Mouse (Mus musculus) ES-E14 (cell line): ENCODE data around the gene Gm21970. TPM values are rescaled to one million over a fixed set of nuclear protein-coding genes. Genes with fewer than 3 reads are reported as not detected.

Experiments used
- DNase-seq: peaks from one replicate; pipeline ENCODE4 v3.0.0-alpha.2; 2013; ENCODE audit warnings: low read depth, low spot score
- H3K27ac ChIP-seq: 2 replicates; pipeline ENCODE4 v1.5.1; 2012; ENCODE audit warnings: low read depth, mild to moderate bottlenecking, low read length, moderate library complexity, mixed read lengths; ENCODE audit not compliant: poor library complexity, insufficient read depth, severe bottlenecking
- H3K36me3 ChIP-seq: 2 replicates; pipeline ENCODE4 v1.6.1; 2012; ENCODE audit warnings: mild to moderate bottlenecking, low read length, moderate library complexity, mixed read lengths; ENCODE audit not compliant: control insufficient read depth, poor library complexity, insufficient read depth, severe bottlenecking
- H3K4me1 ChIP-seq, 2 experiments: fragments of 150-350 bp in 1 of 2; sonication (generic) in 1 of 2; 2 replicates each; pipeline ENCODE4 v1.6.1; 2012; ENCODE audit warnings: low read length in 2 of 2, mild to moderate bottlenecking in 1 of 2, mixed read lengths in 1 of 2; ENCODE audit not compliant: control insufficient read depth in 2 of 2, insufficient read depth in 2 of 2, poor library complexity in 1 of 2
- H3K4me3 ChIP-seq, 2 experiments: fragments of 150-350 bp in 1 of 2; sonication (generic) in 1 of 2; 2 replicates each; pipeline ENCODE4 v1.5.1; 2012; ENCODE audit warnings: low read length in 2 of 2, low read depth in 1 of 2, mild to moderate bottlenecking in 1 of 2, mixed read lengths in 1 of 2; ENCODE audit not compliant: insufficient read depth in 1 of 2, poor library complexity in 1 of 2, severe bottlenecking in 1 of 2
- H3K9ac ChIP-seq: 2 replicates; pipeline ENCODE4 v1.6.1; 2012; ENCODE audit warnings: low read depth, mild to moderate bottlenecking, low read length, mixed read lengths; ENCODE audit not compliant: poor library complexity, insufficient read depth, severe bottlenecking
- H3K9me3 ChIP-seq: fragments of 150-350 bp; sonication (generic); 2 replicates; pipeline ENCODE4 v1.6.1; 2012; ENCODE audit warnings: low read depth, mild to moderate bottlenecking, low read length; ENCODE audit not compliant: control insufficient read depth, insufficient read depth
- CHD2 ChIP-seq: IDR thresholded peaks from 2 replicates; pipeline ENCODE4 v1.6.1; 2014; ENCODE audit warnings: mild to moderate bottlenecking, low read depth, low read length, inconsistent platforms
- HCFC1 ChIP-seq: IDR thresholded peaks from 2 replicates; pipeline ENCODE4 v1.6.1; 2012; ENCODE audit warnings: low read length, inconsistent platforms, borderline replicate concordance; ENCODE audit not compliant: insufficient read depth
- MAFK ChIP-seq: IDR thresholded peaks from 2 replicates; pipeline ENCODE4 v1.6.1; 2014; ENCODE audit warnings: mild to moderate bottlenecking, low read depth, low read length, inconsistent platforms; ENCODE audit not compliant: insufficient read depth
- ZC3H11A ChIP-seq: IDR thresholded peaks from 2 replicates; pipeline ENCODE4 v1.6.1; 2012; ENCODE audit warnings: low read depth, mild to moderate bottlenecking, inconsistent platforms, low read length, borderline replicate concordance
- ZNF384 ChIP-seq: IDR thresholded peaks from 2 replicates; pipeline ENCODE4 v1.6.1; 2012; ENCODE audit warnings: low read depth, low read length, inconsistent platforms
- in situ Hi-C, 2 experiments: fragments of 600-800 bp; cut with MboI; formaldehyde crosslinking; loops; one replicate each; pipeline ENCODE4 v1.15.1; 2025; ENCODE audit warnings: low sequenced_read_pairs in 2 of 2, inconsistent platforms in 1 of 2; ENCODE audit not compliant: unreplicated experiment in 2 of 2
- total RNA-seq: library from RNA; depleted of rRNA; stranded (reverse); fragments of 300-350 nt; gene quantifications from 2 replicates; pipeline ENCODE4 v1.2.3, GENCODE M21; 2012

Gene Gm21970
- total RNA-seq, 1 experiment, result not detected

DNA sequence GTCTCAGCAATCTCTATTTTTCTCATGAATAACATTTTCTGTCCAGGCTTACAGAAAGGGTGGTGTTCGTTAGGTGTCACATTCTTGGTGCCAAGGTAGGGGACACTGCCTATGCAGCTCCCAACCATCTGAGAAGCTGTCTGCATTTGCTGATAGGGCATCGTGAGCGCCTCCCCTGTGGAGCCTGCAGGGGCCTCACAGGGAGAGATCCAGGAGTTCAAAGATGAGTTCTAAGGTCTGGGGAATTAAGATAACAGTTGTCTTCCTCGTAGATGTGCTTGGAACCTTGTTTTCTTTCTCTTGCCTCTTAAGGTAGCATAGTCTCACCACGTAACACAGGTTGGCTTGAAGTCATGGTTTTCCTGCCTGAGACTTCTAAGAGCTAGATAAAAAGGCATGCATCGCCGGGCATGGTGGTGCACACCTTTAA is 50.3 kb downstream of the Gm21970 start:
- Histone ChIP-seq H3K36me3 (no peaks in the 10 kb centered on the region), H3K4me3 (no peak overlapping the region), H3K9ac (no peak overlapping the region), H3K27ac (no peak overlapping the region), H3K4me1 (no peaks in the 10 kb centered on the region), H3K9me3 (no peaks in the 10 kb centered on the region)
- in situ Hi-C loops, result no loop called here
- TF ChIP-seq ZNF384, result no peak
- TF ChIP-seq MAFK, result no peak
- TF ChIP-seq ZC3H11A, result no peak
- TF ChIP-seq CHD2, result no peak
- no peak for TF ChIP-seq HCFC1
- no peak for DNase-seq

GRCm38 (mm10) chr16:91442446-91442845 is 50.9 kb downstream of the Gm21970 start:
- no peaks in the 10 kb centered on the region for H3K36me3 ChIP-seq
- no peaks in the 10 kb centered on the region for H3K4me1 ChIP-seq
- no peak overlapping the region for H3K9ac ChIP-seq
- no peak for TF ChIP-seq ZNF384
- TF ChIP-seq CHD2, result no peak
- TF ChIP-seq MAFK, result no peak
- no peak for TF ChIP-seq ZC3H11A
- no peak for TF ChIP-seq HCFC1
- no peaks in the 10 kb centered on the region for H3K9me3 ChIP-seq
- DNase-seq, result no peak
- H3K4me3 ChIP-seq, result no peak overlapping the region
- H3K27ac ChIP-seq, result no peak overlapping the region
- in situ Hi-C loops, result no loop called here

DNA sequence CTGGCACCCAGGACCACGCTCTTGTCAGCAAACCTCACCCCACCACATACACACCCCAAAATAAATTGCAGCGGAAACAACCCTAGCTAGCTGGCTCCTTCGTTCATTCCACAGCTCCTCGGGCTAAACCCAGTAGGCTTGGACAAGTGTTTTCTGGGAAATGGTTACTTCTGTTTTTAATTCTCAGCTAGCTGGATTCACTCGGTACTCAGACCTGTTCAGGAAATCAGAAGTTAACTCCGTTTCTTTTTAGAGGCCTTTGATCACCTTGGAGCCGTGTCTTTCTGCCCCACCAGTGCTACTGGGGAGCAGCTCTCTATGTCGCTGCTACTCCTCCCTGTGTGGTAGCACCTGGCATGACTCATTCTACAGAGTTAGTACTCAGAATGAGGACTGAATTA is 51.7 kb downstream of the Gm21970 start:
- no peak overlapping the region for H3K27ac ChIP-seq
- DNase-seq, result no peak
- no peak overlapping the region for H3K4me3 ChIP-seq
- H3K36me3 ChIP-seq, result no peaks in the 10 kb centered on the region
- no peak overlapping the region for H3K9ac ChIP-seq
- no peak for TF ChIP-seq HCFC1
- TF ChIP-seq ZC3H11A, result no peak
- no peak for TF ChIP-seq ZNF384
- TF ChIP-seq CHD2, result no peak
- no peaks in the 10 kb centered on the region for H3K4me1 ChIP-seq
- no peaks in the 10 kb centered on the region for H3K9me3 ChIP-seq
- in situ Hi-C loops, result no loop called here

DNA sequence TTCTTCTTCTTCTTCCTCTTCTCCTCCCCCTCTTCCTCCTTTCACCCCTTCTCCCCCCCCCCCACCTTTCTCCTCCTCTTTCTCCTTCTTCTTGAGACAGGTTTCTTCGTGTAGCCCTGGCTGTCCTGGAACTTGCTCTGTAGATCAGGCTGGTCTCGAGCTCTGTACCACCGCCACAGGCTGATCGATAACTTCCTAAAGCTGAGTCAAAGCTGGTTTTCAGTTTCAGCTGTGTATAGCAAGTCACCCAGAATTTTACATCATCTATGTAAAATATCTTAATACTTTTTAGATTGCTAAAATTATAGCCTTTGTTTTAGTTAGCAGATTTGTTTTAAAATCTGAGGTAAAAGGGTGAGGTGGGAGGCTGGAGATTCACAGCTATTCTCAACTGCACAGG is 53.3 kb downstream of the Gm21970 start:
- TF ChIP-seq ZNF384 (no peak), ZC3H11A (no peak), MAFK (no peak), HCFC1 (no peak), CHD2 (no peak)
- no peak overlapping the region for H3K9ac ChIP-seq

DNA sequence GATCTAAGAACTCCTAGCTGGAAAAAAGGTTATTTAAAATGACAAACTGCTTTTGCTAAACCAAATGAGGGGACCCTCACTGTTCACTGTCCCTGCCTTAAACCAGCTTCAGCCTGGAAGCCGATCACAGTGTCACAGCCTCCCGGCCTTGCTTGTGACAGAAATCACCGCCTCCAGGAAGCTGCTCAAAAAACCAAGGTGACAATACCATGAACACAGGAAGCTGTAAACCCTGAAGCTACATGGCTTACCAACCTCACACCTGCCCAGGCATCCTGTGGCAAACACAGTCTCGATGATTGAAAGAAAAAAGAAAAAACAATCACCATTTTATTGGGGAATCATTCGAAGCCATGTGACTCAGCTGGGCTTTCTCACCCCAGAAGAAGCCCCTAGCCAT is 54.0 kb downstream of the Gm21970 start:
- DNase-seq, result no peak

More for the DNA sequence above, 53.3 kb downstream of the Gm21970 start:
- Histone ChIP-seq H3K27ac (no peak overlapping the region), H3K4me1 (no peaks in the 10 kb centered on the region), H3K4me3 (no peak overlapping the region), H3K9me3 (no peaks in the 10 kb centered on the region), H3K36me3 (no peaks in the 10 kb centered on the region)
- DNase-seq, result no peak
- in situ Hi-C loops, result no loop called here

More for the DNA sequence above, 54.0 kb downstream of the Gm21970 start:
- Histone ChIP-seq H3K4me3 (no peak overlapping the region), H3K4me1 (no peaks in the 10 kb centered on the region), H3K9ac (no peak overlapping the region), H3K9me3 (no peaks in the 10 kb centered on the region), H3K27ac (no peak overlapping the region), H3K36me3 (no peaks in the 10 kb centered on the region)
- in situ Hi-C loops, result no loop called here
- TF ChIP-seq MAFK (no peak), ZNF384 (no peak), HCFC1 (no peak), CHD2 (no peak), ZC3H11A (no peak)
